Comparison of ENCODE assay signal across 22 mouse cellular contexts in genomic region chr5:122555107-122555506, GRCm38 (mm10).
"Had no signal": no experiment of that assay in that cellular context is flagged by ENCODE, and none has a peak within 500 bp of the region (broad histone marks: within the 10 kb centered on the region; RNA-seq: fewer than 3 reads in every experiment).

No protein-coding gene starts in this region.

- H3K4me3 ChIP-seq: kidney, embryonic 15.5 days; limb, embryonic 12.5 days; limb, embryonic 15.5 days; lung, embryonic 15.5 days; midbrain, embryonic 15.5 days; neural tube, embryonic 12.5 days; neural tube, embryonic 15.5 days; stomach, embryonic 15.5 days had no signal

- DNase-seq: kidney, adult 18-20 months; kidney, postnatal 10 days; kidney, postnatal 36 days; layer of hippocampus, postnatal 36 days; left cerebral cortex, postnatal 4 days; lung, postnatal 14 days; lung, postnatal 4 days; retina, postnatal 1 day; right cerebral cortex, postnatal 25 days; spleen, adult 18-20 months; thymus, postnatal 36 days had no signal

- H3K4me1 ChIP-seq: kidney, embryonic 15.5 days; limb, embryonic 15.5 days; midbrain, embryonic 15.5 days; neural tube, embryonic 12.5 days; neural tube, embryonic 15.5 days; stomach, embryonic 15.5 days had no signal

- H3K4me2 ChIP-seq: kidney, embryonic 15.5 days; limb, embryonic 12.5 days; limb, embryonic 15.5 days; lung, embryonic 15.5 days; midbrain, embryonic 11.5 days; midbrain, embryonic 15.5 days; neural tube, embryonic 12.5 days; neural tube, embryonic 15.5 days; stomach, embryonic 15.5 days had no signal

- ATAC-seq: inflammation-experienced regulatory T-cells, adult 6 months; intestine, embryonic 16.5 days; midbrain, embryonic 15.5 days had no signal

- H3K27ac ChIP-seq: kidney, embryonic 15.5 days; limb, embryonic 12.5 days; limb, embryonic 15.5 days; lung, embryonic 15.5 days; midbrain, embryonic 15.5 days; neural tube, embryonic 12.5 days; neural tube, embryonic 15.5 days; stomach, embryonic 15.5 days had no signal

- H3K9me3 ChIP-seq: kidney, embryonic 15.5 days; limb, embryonic 12.5 days; limb, embryonic 15.5 days; lung, embryonic 15.5 days; midbrain, embryonic 15.5 days; neural tube, embryonic 12.5 days; neural tube, embryonic 15.5 days; stomach, embryonic 15.5 days had no signal

- H3K9ac ChIP-seq: kidney, embryonic 15.5 days; limb, embryonic 12.5 days; limb, embryonic 15.5 days; lung, embryonic 15.5 days; midbrain, embryonic 15.5 days; neural tube, embryonic 12.5 days; neural tube, embryonic 15.5 days; stomach, embryonic 15.5 days had no signal

- H3K27me3 ChIP-seq: kidney, embryonic 15.5 days; limb, embryonic 12.5 days; limb, embryonic 15.5 days; lung, embryonic 15.5 days; midbrain, embryonic 15.5 days; neural tube, embryonic 12.5 days; neural tube, embryonic 15.5 days; stomach, embryonic 15.5 days had no signal
